Mouse (Mus musculus) spleen, adult 18-20 months (tissue): ENCODE results near the gene Caly.

Source experiments
- DNase-seq, 2 experiments: peaks; one replicate each; pipeline ENCODE4 v3.0.0; 2022; ENCODE audit warnings: mixed read lengths in 2 of 2

Gene Caly

GRCm38 (mm10) chr7:140082242-140082678, at the start of gene Caly:
TSS of gene Caly (minus strand) at chr7:140082548.
- DNase-seq = no peak

- DNase-seq = no peak
Observed at GRCm38 (mm10) chr7:140127911-140128310, 45.6 kb upstream of the Caly start.

GRCm38 (mm10) chr7:140126934-140127333, 44.6 kb upstream of the Caly start:
- DNase-seq = no peak

GRCm38 (mm10) chr7:140126022-140126350, 43.6 kb upstream of the Caly start:
- no peak for DNase-seq

GRCm38 (mm10) chr7:140125278-140126021, 43.1 kb upstream of the Caly start:
- DNase-seq = peak; percentile 91 to 94

GRCm38 (mm10) chr7:140124382-140124781, 42.0 kb upstream of the Caly start:
- DNase-seq = no peak

- DNase-seq = no peak
Observed at GRCm38 (mm10) chr7:140122765-140123164, 40.4 kb upstream of the Caly start.

GRCm38 (mm10) chr7:140121338-140121910, 39.1 kb upstream of the Caly start:
- DNase-seq = no peak

GRCm38 (mm10) chr7:140120484-140120883, 38.1 kb upstream of the Caly start:
- no peak for DNase-seq

- peak; percentile 82 to 90 for DNase-seq
Observed at GRCm38 (mm10) chr7:140116329-140117054, 34.1 kb upstream of the Caly start, which contains the start of gene Echs1. TSS of gene Echs1 (minus strand) at chr7:140116476.

- DNase-seq = no peak
Observed at GRCm38 (mm10) chr7:140115583-140116328, 33.4 kb upstream of the Caly start, which contains the start of gene Paox. TSS of gene Paox (plus strand) at chr7:140115799.

GRCm38 (mm10) chr7:140111943-140112342, 29.6 kb upstream of the Caly start:
- DNase-seq = no peak

GRCm38 (mm10) chr7:140104009-140104408, 21.7 kb upstream of the Caly start:
- DNase-seq = no peak

- peak; percentile 67 to 78 for DNase-seq
Observed at GRCm38 (mm10) chr7:140101993-140102860, 19.9 kb upstream of the Caly start, which contains the start of gene Fuom. TSS of gene Fuom (minus strand) at chr7:140102441.

- DNase-seq = no peak
Observed at GRCm38 (mm10) chr7:140101498-140101897, 19.1 kb upstream of the Caly start.

GRCm38 (mm10) chr7:140098466-140098865, 16.1 kb upstream of the Caly start:
- no peak for DNase-seq

- DNase-seq = no peak
Observed at GRCm38 (mm10) chr7:140096055-140096454, 13.7 kb upstream of the Caly start.

- no peak for DNase-seq
Observed at GRCm38 (mm10) chr7:140095556-140095955, 13.2 kb upstream of the Caly start.

- no peak for DNase-seq
Observed at GRCm38 (mm10) chr7:140094954-140095353, 12.6 kb upstream of the Caly start.

GRCm38 (mm10) chr7:140092924-140093528, 10.7 kb upstream of the Caly start, which contains the start of gene Prap1:
TSS of gene Prap1 (plus strand) at chr7:140093395.
- DNase-seq = no peak

GRCm38 (mm10) chr7:140090601-140091000, 8.3 kb upstream of the Caly start:
- DNase-seq = no peak
